Mouse (Mus musculus): ENCODE results near the gene Capn3.

DNA sequence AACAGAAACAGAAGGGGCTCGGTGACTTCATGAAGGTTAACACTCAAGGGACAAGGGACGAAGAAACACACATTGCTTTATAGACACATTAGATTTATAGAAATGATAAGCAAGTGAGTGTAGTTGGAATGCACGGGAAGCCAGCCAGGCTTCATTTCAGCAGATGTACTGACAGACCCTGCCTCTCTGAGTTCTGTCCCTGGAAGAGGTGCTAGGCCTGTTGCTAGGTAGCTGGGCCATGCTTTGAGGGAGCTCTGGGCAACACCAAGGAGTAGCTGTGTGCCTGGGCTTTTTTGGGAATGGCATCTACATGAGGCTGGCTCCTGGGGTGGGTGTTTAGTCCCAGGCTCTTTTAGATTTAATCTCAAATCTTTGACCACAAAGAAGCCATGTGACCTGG lies 40.7 kb downstream of the Capn3 start:
- no peak for TF ChIP-seq POLR2A (IDR thresholded peaks at IDR 0.05; ENCODE audit: control insufficient read depth, extremely low read depth, insufficient read depth, low read length, poor library complexity)
- TF ChIP-seq CTCF (IDR thresholded peaks at IDR 0.05; ENCODE audit: borderline replicate concordance, control insufficient read depth, extremely low read depth, insufficient read depth, low read length, poor library complexity) = no peak

All from thymus, adult 2 months (tissue).